Mouse (Mus musculus) kidney, embryonic 14.5 days (tissue): ENCODE data around the gene Lpp. TPM values are rescaled to one million over a fixed set of nuclear protein-coding genes. Genes with fewer than 3 reads are reported as not detected.
A peak's percentile ranks its signal among the peaks of the same experiment; 100 is the strongest.

Experiments used
- ATAC-seq: fragments of 200-750 bp; cut with Nextera tagmentation; 2 replicates; pipeline ENCODE4 v1.8.0; 2017; ENCODE audit warnings: moderate number of reproducible peaks, mild to moderate bottlenecking, moderate TSS enrichment, moderate library complexity; ENCODE audit not compliant: low FRiP score, low TSS enrichment
- H3K27ac ChIP-seq: fragments of 300-500 bp; sonication (generic); 2 replicates; pipeline ENCODE4 v1.5.1; 2014; ENCODE audit warnings: low read depth, mild to moderate bottlenecking, low read length, moderate library complexity, mixed read lengths
- H3K27me3 ChIP-seq: fragments of 300-500 bp; sonication (generic); 2 replicates; pipeline ENCODE4 v1.6.1; 2014; ENCODE audit warnings: mild to moderate bottlenecking, low read length; ENCODE audit not compliant: control insufficient read depth, insufficient read depth
- H3K36me3 ChIP-seq: fragments of 300-500 bp; sonication (generic); 2 replicates; pipeline ENCODE4 v1.6.1; 2014; ENCODE audit warnings: low read length, mixed read lengths; ENCODE audit not compliant: control insufficient read depth, insufficient read depth
- H3K4me1 ChIP-seq: fragments of 300-500 bp; sonication (generic); 2 replicates; pipeline ENCODE4 v1.6.1; 2014; ENCODE audit warnings: low read length, mixed read lengths; ENCODE audit not compliant: control insufficient read depth, insufficient read depth
- H3K4me2 ChIP-seq: fragments of 300-500 bp; sonication (generic); replicated peaks from 2 replicates; pipeline ENCODE4 v1.6.1; 2014; ENCODE audit warnings: low read depth, mild to moderate bottlenecking, low read length
- H3K4me3 ChIP-seq: fragments of 300-500 bp; sonication (generic); 2 replicates; pipeline ENCODE4 v1.5.1; 2014; ENCODE audit warnings: mild to moderate bottlenecking, low read length
- H3K9ac ChIP-seq: fragments of 300-500 bp; sonication (generic); 2 replicates; pipeline ENCODE4 v1.6.1; 2014; ENCODE audit warnings: low read depth, mild to moderate bottlenecking, low read length, moderate library complexity
- H3K9me3 ChIP-seq: fragments of 300-500 bp; sonication (generic); 2 replicates; pipeline ENCODE4 v1.6.1; 2016; ENCODE audit warnings: low read length; ENCODE audit not compliant: control insufficient read depth
- WGBS: fragments of 180-500 bp; shearing (Covaris S2); extraction: QIAGEN DNeasy Blood & Tissue Kit; methylation state at CpG from one replicate; pipeline ENCODE4 v1.1.7; 2014; 5-methylcytosine and 5-hydroxymethylcytosine counted together
- polyA plus RNA-seq: library from polyadenylated mRNA; unstranded; fragments of >200 nt; fragmentation: Nextera tagmentation; extraction: Ambion mirVana; gene quantifications from 2 replicates; pipeline ENCODE4 v1.2.1, GENCODE M21; 2014

Gene Lpp
- polyA plus RNA-seq, 1 experiment from 2014 or later: 49.2 TPM

GRCm38 (mm10) chr16:24644760-24645406 is 251.6 kb downstream of the Lpp start:
- Histone ChIP-seq H3K36me3 (no peaks in the 10 kb centered on the region), H3K27ac (no peak overlapping the region), H3K27me3 (no peaks in the 10 kb centered on the region), H3K4me2 (no peak overlapping the region), H3K4me1 (peaks cover 4% of the 10 kb centered on the region; the same call in 1 of the 2 replicates), H3K4me3 (no peak overlapping the region), H3K9me3 (no peaks in the 10 kb centered on the region), H3K9ac (no peak overlapping the region)
- 86% methylated on average over 4 of the region's 4 CpGs for WGBS
- ATAC-seq: no peak

GRCm38 (mm10) chr16:24645906-24646603 is 252.7 kb downstream of the Lpp start:
- no peak overlapping the region for H3K27ac ChIP-seq
- H3K4me2 ChIP-seq: no peak overlapping the region
- no peak overlapping the region for H3K4me3 ChIP-seq
- 69% methylated on average over 6 of the region's 6 CpGs for WGBS
- H3K9ac ChIP-seq: no peak overlapping the region
- peaks cover 4% of the 10 kb centered on the region; the same call in 1 of the 2 replicates for H3K4me1 ChIP-seq
- 0 out of 2 replicates have a peak, but pooled peaks have one; percentile 49 for ATAC-seq
- H3K9me3 ChIP-seq: no peaks in the 10 kb centered on the region
- no peaks in the 10 kb centered on the region for H3K27me3 ChIP-seq
- no peaks in the 10 kb centered on the region for H3K36me3 ChIP-seq

GRCm38 (mm10) chr16:24651655-24652654 is 258.6 kb downstream of the Lpp start:
- H3K27me3 ChIP-seq: no peaks in the 10 kb centered on the region
- no peak overlapping the region for H3K27ac ChIP-seq
- no peaks in the 10 kb centered on the region for H3K4me1 ChIP-seq
- no peaks in the 10 kb centered on the region for H3K36me3 ChIP-seq
- ATAC-seq: no peak
- no peaks in the 10 kb centered on the region for H3K9me3 ChIP-seq
- WGBS: 79% methylated on average over 8 of the region's 8 CpGs
- no peak overlapping the region for H3K9ac ChIP-seq
- H3K4me3 ChIP-seq: no peak overlapping the region
- H3K4me2 ChIP-seq: no peak overlapping the region

- WGBS: 80% methylated on average over 5 of the region's 5 CpGs
- Histone ChIP-seq H3K4me1 (no peaks in the 10 kb centered on the region), H3K9ac (no peak overlapping the region), H3K4me3 (no peak overlapping the region), H3K36me3 (no peaks in the 10 kb centered on the region), H3K4me2 (no peak overlapping the region), H3K9me3 (no peaks in the 10 kb centered on the region), H3K27me3 (no peaks in the 10 kb centered on the region), H3K27ac (no peak overlapping the region)
- no peak for ATAC-seq
Measured at GRCm38 (mm10) chr16:24653041-24653440, 259.7 kb downstream of the Lpp start.

GRCm38 (mm10) chr16:24655116-24655515 is 261.8 kb downstream of the Lpp start:
- H3K9ac ChIP-seq: no peak overlapping the region
- H3K4me1 ChIP-seq: no peaks in the 10 kb centered on the region
- no peak overlapping the region for H3K4me3 ChIP-seq
- H3K27me3 ChIP-seq: no peaks in the 10 kb centered on the region
- no peak overlapping the region for H3K27ac ChIP-seq
- H3K4me2 ChIP-seq: no peak overlapping the region
- no peaks in the 10 kb centered on the region for H3K9me3 ChIP-seq
- ATAC-seq: no peak
- no peaks in the 10 kb centered on the region for H3K36me3 ChIP-seq
- 62% methylated on average over 3 of the region's 3 CpGs for WGBS

GRCm38 (mm10) chr16:24656026-24656425 is 262.7 kb downstream of the Lpp start:
- no peaks in the 10 kb centered on the region for H3K27me3 ChIP-seq
- no peaks in the 10 kb centered on the region for H3K36me3 ChIP-seq
- no peaks in the 10 kb centered on the region for H3K9me3 ChIP-seq
- no peaks in the 10 kb centered on the region for H3K4me1 ChIP-seq
- no peak overlapping the region for H3K9ac ChIP-seq
- no peak overlapping the region for H3K4me2 ChIP-seq
- ATAC-seq: no peak
- WGBS: 93% methylated on average over 8 of the region's 8 CpGs
- H3K27ac ChIP-seq: no peak overlapping the region
- no peak overlapping the region for H3K4me3 ChIP-seq

GRCm38 (mm10) chr16:24656752-24657151 is 263.4 kb downstream of the Lpp start:
- 92% methylated on average over 5 of the region's 5 CpGs for WGBS
- H3K4me2 ChIP-seq: no peak overlapping the region
- H3K4me1 ChIP-seq: no peaks in the 10 kb centered on the region
- no peak overlapping the region for H3K4me3 ChIP-seq
- no peaks in the 10 kb centered on the region for H3K9me3 ChIP-seq
- no peak overlapping the region for H3K9ac ChIP-seq
- ATAC-seq: no peak
- no peaks in the 10 kb centered on the region for H3K27me3 ChIP-seq
- no peak overlapping the region for H3K27ac ChIP-seq
- no peaks in the 10 kb centered on the region for H3K36me3 ChIP-seq

GRCm38 (mm10) chr16:24659049-24659448 is 265.7 kb downstream of the Lpp start:
- Histone ChIP-seq H3K9me3 (no peaks in the 10 kb centered on the region), H3K9ac (no peak overlapping the region), H3K4me2 (no peak overlapping the region), H3K4me3 (no peak overlapping the region), H3K4me1 (no peaks in the 10 kb centered on the region), H3K27me3 (no peaks in the 10 kb centered on the region), H3K27ac (no peak overlapping the region), H3K36me3 (no peaks in the 10 kb centered on the region)
- WGBS: 91% methylated on average over 2 of the region's 2 CpGs
- ATAC-seq: no peak
